Comparison of ENCODE assay signal across 8 mouse cellular contexts in the genomic region with DNA sequence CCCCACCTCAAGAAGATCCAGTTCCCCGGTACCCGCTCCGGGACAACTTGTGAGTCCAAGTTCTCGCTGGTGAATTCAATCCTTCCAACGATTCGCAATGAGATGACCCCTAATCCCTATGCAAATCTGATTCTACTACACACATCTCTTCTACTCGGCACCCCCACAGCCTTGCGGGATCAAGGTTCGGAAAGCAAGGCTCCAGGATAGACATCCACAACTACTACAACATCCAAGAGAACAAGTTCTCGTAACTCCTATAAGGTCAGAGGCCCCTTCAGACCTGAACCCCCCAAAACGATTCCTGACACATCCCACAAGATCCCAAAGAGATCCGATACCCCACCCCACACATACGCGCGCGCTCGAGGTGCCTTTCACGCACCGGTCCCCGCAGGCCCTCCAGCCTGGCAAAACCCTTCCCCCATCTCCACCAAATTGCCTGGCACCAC. TPM values are rescaled to one million over a fixed set of nuclear protein-coding genes. Genes with fewer than 3 reads are reported as not detected.
DNase-seq lines count a peak whose midpoint lies in the region; ATAC-seq and TF ChIP-seq lines count a peak whose summit lies in the region.

No protein-coding gene starts in this region.

- peak overlapping the region; percentile 100 for H3ac ChIP-seq in C2C12 (ENCODE audit: control insufficient read depth, insufficient read length, low read depth)

- intact Hi-C loops in heart, postnatal 14 days (cut with DNase I): loop anchor here (5.0 kb wide), 1 partner anchor 60 kb away; no protein-coding TSS in a partner anchor

- H3K79me3 ChIP-seq in C2C12 (ENCODE audit: low read depth): peaks cover 29% of the 10 kb centered on the region

- H3K4me3 ChIP-seq in heart, embryonic 10.5 days: peak overlapping the region; percentile 97
- H3K4me3 ChIP-seq in C2C12 (ENCODE audit: insufficient read depth, poor library complexity, severe bottlenecking): peak overlapping the region; percentile 61
- peak overlapping the region; percentile 88 for H3K4me3 ChIP-seq in embryonic facial prominence, embryonic 11.5 days (ENCODE audit: low read depth, low read length)
- peak overlapping the region; percentile 80 for H3K4me3 ChIP-seq in kidney, embryonic 15.5 days (replicated peaks)
- peak overlapping the region; percentile 76 for H3K4me3 ChIP-seq in neural tube, embryonic 12.5 days

- DNase-seq in heart, embryonic 10.5 days (ENCODE audit: low spot score): no peak
- no peak for DNase-seq in heart, postnatal 14 days
- DNase-seq in embryonic facial prominence, embryonic 11.5 days (ENCODE audit: low spot score): peak; percentile 42
- no peak for DNase-seq in frontal cortex, postnatal 25 days (ENCODE audit: low spot score in 2 of 2)
- no peak for DNase-seq in right cerebral cortex, postnatal 14 days

- peaks cover 37% of the 10 kb centered on the region for H3K4me1 ChIP-seq in heart, embryonic 10.5 days
- peaks cover 5% of the 10 kb centered on the region; the same call in 1 of the 2 replicates for H3K4me1 ChIP-seq in embryonic facial prominence, embryonic 11.5 days (ENCODE audit: control insufficient read depth, insufficient read depth, low read length)
- peaks cover 40% of the 10 kb centered on the region for H3K4me1 ChIP-seq in kidney, embryonic 15.5 days
- peaks cover 40% of the 10 kb centered on the region for H3K4me1 ChIP-seq in neural tube, embryonic 12.5 days

- no peak for ATAC-seq in embryonic facial prominence, embryonic 11.5 days (replicated peaks; ENCODE audit: insufficient number of reproducible peaks, low FRiP score, low TSS enrichment, low read depth)
- ATAC-seq in kidney, embryonic 15.5 days (replicated peaks; ENCODE audit: low FRiP score): no peak
- ATAC-seq in neural tube, embryonic 12.5 days (ENCODE audit: low FRiP score, low read depth): no peak; the same call in 1 of the 2 replicates

- TF ChIP-seq CTCF in C2C12 (IDR thresholded peaks at IDR 0.05; ENCODE audit: control insufficient read depth, insufficient read depth, insufficient read length): no peak

- no peaks in the 10 kb centered on the region for H3K27me3 ChIP-seq in heart, embryonic 10.5 days (ENCODE audit: insufficient read depth, poor library complexity, severe bottlenecking)
- no peaks in the 10 kb centered on the region for H3K27me3 ChIP-seq in C2C12 (ENCODE audit: control insufficient read depth, insufficient read depth, insufficient read length)
- no peaks in the 10 kb centered on the region for H3K27me3 ChIP-seq in embryonic facial prominence, embryonic 11.5 days (ENCODE audit: control insufficient read depth, insufficient read depth, low read length)
- no peaks in the 10 kb centered on the region for H3K27me3 ChIP-seq in kidney, embryonic 15.5 days
- no peaks in the 10 kb centered on the region for H3K27me3 ChIP-seq in neural tube, embryonic 12.5 days (replicated peaks)

- WGBS in heart, embryonic 10.5 days: under 1% methylated on average over 20 of the region's 20 CpGs
- 1% methylated on average over 20 of the region's 20 CpGs for WGBS in embryonic facial prominence, embryonic 11.5 days
- WGBS in kidney, embryonic 15.5 days: under 1% methylated on average over 20 of the region's 20 CpGs
- WGBS in neural tube, embryonic 12.5 days: under 1% methylated on average over 20 of the region's 20 CpGs

- peaks cover 44% of the 10 kb centered on the region for H3K79me2 ChIP-seq in C2C12 (ENCODE audit: control insufficient read depth, insufficient read depth)

- peaks cover 22% of the 10 kb centered on the region for H3K36me3 ChIP-seq in heart, embryonic 10.5 days
- peaks cover 33% of the 10 kb centered on the region for H3K36me3 ChIP-seq in C2C12 (ENCODE audit: control insufficient read depth, insufficient read depth)
- H3K36me3 ChIP-seq in embryonic facial prominence, embryonic 11.5 days (replicated peaks; ENCODE audit: control insufficient read depth, insufficient read depth, low read depth, low read length): peaks cover 7% of the 10 kb centered on the region
- H3K36me3 ChIP-seq in kidney, embryonic 15.5 days: peaks cover 23% of the 10 kb centered on the region
- peaks cover 6% of the 10 kb centered on the region for H3K36me3 ChIP-seq in neural tube, embryonic 12.5 days

- H3K9ac ChIP-seq in embryonic facial prominence, embryonic 11.5 days (replicated peaks; ENCODE audit: low read length): peak overlapping the region; percentile 98
- peak overlapping the region; percentile 92 for H3K9ac ChIP-seq in kidney, embryonic 15.5 days
- H3K9ac ChIP-seq in neural tube, embryonic 12.5 days: peak overlapping the region; percentile 94

- H3K9me3 ChIP-seq in heart, embryonic 10.5 days: no peaks in the 10 kb centered on the region
- no peaks in the 10 kb centered on the region for H3K9me3 ChIP-seq in embryonic facial prominence, embryonic 11.5 days (replicated peaks; ENCODE audit: control insufficient read depth, low read length)
- no peaks in the 10 kb centered on the region for H3K9me3 ChIP-seq in kidney, embryonic 15.5 days (replicated peaks)
- no peaks in the 10 kb centered on the region for H3K9me3 ChIP-seq in neural tube, embryonic 12.5 days

- peak overlapping the region; percentile 84 for H3K4me2 ChIP-seq in embryonic facial prominence, embryonic 11.5 days (ENCODE audit: low read depth, low read length)
- peak overlapping the region; percentile 85 for H3K4me2 ChIP-seq in kidney, embryonic 15.5 days
- H3K4me2 ChIP-seq in neural tube, embryonic 12.5 days (replicated peaks): peak overlapping the region; percentile 93

- peak overlapping the region; percentile 100 for H3K27ac ChIP-seq in heart, embryonic 10.5 days
- H3K27ac ChIP-seq in embryonic facial prominence, embryonic 11.5 days (replicated peaks; ENCODE audit: low read depth, low read length): peak overlapping the region; percentile 95
- peak overlapping the region; percentile 98 for H3K27ac ChIP-seq in kidney, embryonic 15.5 days
- peak overlapping the region; percentile 64; the same call in 1 of the 2 replicates for H3K27ac ChIP-seq in neural tube, embryonic 12.5 days

TF ChIP-seq in C2C12, 6 proteins besides CTCF, POLR2A, EP300 and RAD21:
- TF ChIP-seq FOSL1 (IDR thresholded peaks at IDR 0.05; ENCODE audit: insufficient read depth, low read length, poor library complexity, severe bottlenecking) (no peak), CEBPB (IDR thresholded peaks at IDR 0.05; ENCODE audit: low read depth) (no peak), MYOG (IDR thresholded peaks at IDR 0.05; ENCODE audit: control insufficient read depth, extremely low read depth, insufficient read length) (no peak), MAX (IDR thresholded peaks at IDR 0.05) (no peak), MYOD1 (IDR thresholded peaks at IDR 0.05; ENCODE audit: control insufficient read depth, insufficient read length, low read depth) (no peak), USF1 (IDR thresholded peaks at IDR 0.05; ENCODE audit: low read depth) (no peak)

RNA-seq across cellular contexts. Expression of gene Inppl1, which starts 0.8 kb away (rescaled TPM):
- 44.9 and 61.0 TPM in 2 replicates for polyA plus RNA-seq in heart, embryonic 10.5 days (2016; fragmentation: Nextera tagmentation; extraction: Ambion mirVana)
- total RNA-seq in heart, postnatal 14 days (2021): 100 to 1,000 TPM; 129 to 135 TPM
- polyA plus RNA-seq in C2C12 (2012; fragmentation: generic; extraction: Trizol): 116 TPM
- 30.5 and 34.4 TPM in 2 replicates for polyA plus RNA-seq in embryonic facial prominence, embryonic 11.5 days (2014; fragmentation: Nextera tagmentation; extraction: Ambion mirVana)
- 49.9 and 52.1 TPM in 2 replicates for polyA plus RNA-seq in kidney, embryonic 15.5 days (2015; fragmentation: Nextera tagmentation; extraction: Ambion mirVana)
- 34.9 and 37.7 TPM in 2 replicates for polyA plus RNA-seq in neural tube, embryonic 12.5 days (2016; fragmentation: Nextera tagmentation; extraction: Ambion mirVana)

RNA-seq across cellular contexts. Expression of gene Phox2a, which starts 19.1 kb away (rescaled TPM):
- polyA plus RNA-seq in heart, embryonic 10.5 days (2016; fragmentation: Nextera tagmentation; extraction: Ambion mirVana): 0.15 and 0.36 TPM in 2 replicates
- under 1 TPM; 0.50 to 0.61 TPM for total RNA-seq in heart, postnatal 14 days (2021)
- polyA plus RNA-seq in C2C12 (2012; fragmentation: generic; extraction: Trizol): 0.05 TPM
- polyA plus RNA-seq in embryonic facial prominence, embryonic 11.5 days (2014; fragmentation: Nextera tagmentation; extraction: Ambion mirVana): 0.34 and 0.57 TPM in 2 replicates
- polyA plus RNA-seq in kidney, embryonic 15.5 days (2015; fragmentation: Nextera tagmentation; extraction: Ambion mirVana): 0.72 and 1.9 TPM in 2 replicates
- polyA plus RNA-seq in neural tube, embryonic 12.5 days (2016; fragmentation: Nextera tagmentation; extraction: Ambion mirVana): 1.9 and 2.4 TPM in 2 replicates

RNA-seq across cellular contexts. Expression of gene Folr2, which starts 19.8 kb away (rescaled TPM):
- not detected in 2 replicates for polyA plus RNA-seq in heart, embryonic 10.5 days (2016; fragmentation: Nextera tagmentation; extraction: Ambion mirVana)
- total RNA-seq in heart, postnatal 14 days (2021): 1 to 10 TPM; 2.5 to 3.2 TPM
- 0.08 TPM for polyA plus RNA-seq in C2C12 (2012; fragmentation: generic; extraction: Trizol)
- 0.50 TPM in 1 of 2 replicates, not detected in the other for polyA plus RNA-seq in embryonic facial prominence, embryonic 11.5 days (2014; fragmentation: Nextera tagmentation; extraction: Ambion mirVana)
- polyA plus RNA-seq in kidney, embryonic 15.5 days (2015; fragmentation: Nextera tagmentation; extraction: Ambion mirVana): 1.8 and 2.3 TPM in 2 replicates
- 1.2 and 1.3 TPM in 2 replicates for polyA plus RNA-seq in neural tube, embryonic 12.5 days (2016; fragmentation: Nextera tagmentation; extraction: Ambion mirVana)

RNA-seq across cellular contexts. Expression of gene Anapc15, which starts 26.3 kb away (rescaled TPM):
- polyA plus RNA-seq in heart, embryonic 10.5 days (2016; fragmentation: Nextera tagmentation; extraction: Ambion mirVana): 83.0 and 94.3 TPM in 2 replicates
- total RNA-seq in heart, postnatal 14 days (2021): 10 to 100 TPM; 17.1 to 21.8 TPM
- 85.0 TPM for polyA plus RNA-seq in C2C12 (2012; fragmentation: generic; extraction: Trizol)
- polyA plus RNA-seq in embryonic facial prominence, embryonic 11.5 days (2014; fragmentation: Nextera tagmentation; extraction: Ambion mirVana): 85.6 and 92.7 TPM in 2 replicates
- 75.1 and 78.9 TPM in 2 replicates for polyA plus RNA-seq in kidney, embryonic 15.5 days (2015; fragmentation: Nextera tagmentation; extraction: Ambion mirVana)
- 86.0 and 89.1 TPM in 2 replicates for polyA plus RNA-seq in neural tube, embryonic 12.5 days (2016; fragmentation: Nextera tagmentation; extraction: Ambion mirVana)

RNA-seq across cellular contexts. Expression of gene Folr1, which starts 33.4 kb away (rescaled TPM):
- 2.1 and 2.7 TPM in 2 replicates for polyA plus RNA-seq in heart, embryonic 10.5 days (2016; fragmentation: Nextera tagmentation; extraction: Ambion mirVana)
- total RNA-seq in heart, postnatal 14 days (2021): 1 to 10 TPM in 1 of 2 experiments, under 1 TPM in 1; 0.71 to 1.5 TPM
- polyA plus RNA-seq in C2C12 (2012; fragmentation: generic; extraction: Trizol): 0.67 TPM
- 0.91 and 4.9 TPM in 2 replicates for polyA plus RNA-seq in embryonic facial prominence, embryonic 11.5 days (2014; fragmentation: Nextera tagmentation; extraction: Ambion mirVana)
- polyA plus RNA-seq in kidney, embryonic 15.5 days (2015; fragmentation: Nextera tagmentation; extraction: Ambion mirVana): 51.0 and 63.0 TPM in 2 replicates
- polyA plus RNA-seq in neural tube, embryonic 12.5 days (2016; fragmentation: Nextera tagmentation; extraction: Ambion mirVana): 1.0 TPM in 1 of 2 replicates, not detected in the other
